Mouse (Mus musculus) megakaryocyte, adult 5-6 weeks (primary cell): ENCODE measurements around the gene Olfr1188. TPM values are rescaled to one million over a fixed set of nuclear protein-coding genes. Genes with fewer than 3 reads are reported as not detected.
"Not testable (repeated sequence)": the region's sequence is repeated elsewhere in the genome, so short reads cannot be mapped to it uniquely, and the experiment has no call there.

Source experiments
- ATAC-seq: 2 replicates; pipeline ENCODE4 v1.8.0; 2016; ENCODE audit warnings: mild to moderate bottlenecking, inconsistent platforms; ENCODE audit not compliant: poor library complexity, severe bottlenecking
- total RNA-seq, 2 experiments: library from RNA; stranded (forward) in 1 of 2; stranded (reverse) in 1 of 2; fragments of 153-499, 151-499 nt in 1 of 2; fragments of 221-1000, 200-1000 nt in 1 of 2; gene quantifications; 2 replicates each; pipeline versions ENCODE4 v1.2.3 to v1.2.4; 2015 to 2017

Gene Olfr1188
- total RNA-seq (2015) (not detected in 2 replicates), total RNA-seq (2017) (not detected in 2 replicates)

GRCm38 (mm10) chr2:88556635-88557034 lies at the start of gene Olfr1188:
Gene Olfr1188, plus strand, starts transcription at chr2:88556935.
- ATAC-seq = no peak

GRCm38 (mm10) chr2:88518251-88518650 lies 38.5 kb upstream of the Olfr1188 start, which contains the start of gene Olfr1186:
Gene Olfr1186, plus strand, starts transcription at chr2:88518551.
- no peak for ATAC-seq

- ATAC-seq = no peak
These were observed 31.0 kb upstream of the Olfr1188 start for GRCm38 (mm10) chr2:88525720-88526119.

- not testable (repeated sequence) for ATAC-seq
These were observed 16.0 kb downstream of the Olfr1188 start for GRCm38 (mm10) chr2:88572696-88573095.

- no peak for ATAC-seq
These were observed 29.4 kb downstream of the Olfr1188 start, which contains the start of gene Olfr1189 for GRCm38 (mm10) chr2:88586154-88586553. Gene Olfr1189, plus strand, starts transcription at chr2:88586454.

Other genes starting within 250 kb of the Olfr1188 start
- gene Olfr1174-ps, start 241.8 kb upstream of the Olfr1188 start, total RNA-seq (2015) = not detected in 2 replicates
- gene Olfr1174-ps, start 241.8 kb upstream of the Olfr1188 start, total RNA-seq (2017) = not detected in 2 replicates
- gene Olfr1175-ps, start 229.7 kb upstream of the Olfr1188 start, total RNA-seq (2015) = not detected in 2 replicates
- gene Olfr1175-ps, start 229.7 kb upstream of the Olfr1188 start, total RNA-seq (2017) = not detected in 2 replicates
- not detected in 2 replicates for gene Olfr1176, start 220.2 kb upstream of the Olfr1188 start, total RNA-seq (2015)
- not detected in 2 replicates for gene Olfr1176, start 220.2 kb upstream of the Olfr1188 start, total RNA-seq (2017)
- not detected in 2 replicates for gene Olfr1177-ps, start 210.4 kb upstream of the Olfr1188 start, total RNA-seq (2015)
- not detected in 2 replicates for gene Olfr1177-ps, start 210.4 kb upstream of the Olfr1188 start, total RNA-seq (2017)
- not detected in 2 replicates for gene Olfr1178, start 169.9 kb upstream of the Olfr1188 start, total RNA-seq (2015)
- not detected in 2 replicates for gene Olfr1178, start 169.9 kb upstream of the Olfr1188 start, total RNA-seq (2017)
- not detected in 2 replicates for gene Olfr1179, start 150.5 kb upstream of the Olfr1188 start, total RNA-seq (2015)
- not detected in 2 replicates for gene Olfr1179, start 150.5 kb upstream of the Olfr1188 start, total RNA-seq (2017)
- gene Olfr1180, start 137.8 kb upstream of the Olfr1188 start, total RNA-seq (2015) = not detected in 2 replicates
- not detected in 2 replicates for gene Olfr1180, start 137.8 kb upstream of the Olfr1188 start, total RNA-seq (2017)
- not detected in 2 replicates for gene Olfr1181, start 130.8 kb upstream of the Olfr1188 start, total RNA-seq (2015)
- gene Olfr1181, start 130.8 kb upstream of the Olfr1188 start, total RNA-seq (2017) = not detected in 2 replicates
- not detected in 2 replicates for gene Gm13757, start 107.8 kb upstream of the Olfr1188 start, total RNA-seq (2015)
- not detected in 2 replicates for gene Gm13757, start 107.8 kb upstream of the Olfr1188 start, total RNA-seq (2017)
- gene Olfr1183, start 102.1 kb upstream of the Olfr1188 start, total RNA-seq (2015) = not detected in 2 replicates
- not detected in 2 replicates for gene Olfr1183, start 102.1 kb upstream of the Olfr1188 start, total RNA-seq (2017)
- not detected in 2 replicates for gene Olfr1184, start 73.3 kb upstream of the Olfr1188 start, total RNA-seq (2015)
- not detected in 2 replicates for gene Olfr1184, start 73.3 kb upstream of the Olfr1188 start, total RNA-seq (2017)
- not detected in 2 replicates for gene Olfr1185-ps1, start 63.6 kb upstream of the Olfr1188 start, total RNA-seq (2015)
- gene Olfr1185-ps1, start 63.6 kb upstream of the Olfr1188 start, total RNA-seq (2017) = not detected in 2 replicates
- not detected in 2 replicates for gene Olfr1186, start 38.4 kb upstream of the Olfr1188 start, total RNA-seq (2015)
- gene Olfr1186, start 38.4 kb upstream of the Olfr1188 start, total RNA-seq (2017) = not detected in 2 replicates
- not detected in 2 replicates for gene Olfr1189, start 29.5 kb downstream of the Olfr1188 start, total RNA-seq (2015)
- not detected in 2 replicates for gene Olfr1189, start 29.5 kb downstream of the Olfr1188 start, total RNA-seq (2017)
- not detected in 2 replicates for gene Olfr1191-ps1, start 83.6 kb downstream of the Olfr1188 start, total RNA-seq (2015)
- not detected in 2 replicates for gene Olfr1191-ps1, start 83.6 kb downstream of the Olfr1188 start, total RNA-seq (2017)
- not detected in 2 replicates for gene Olfr1192-ps1, start 91.6 kb downstream of the Olfr1188 start, total RNA-seq (2015)
- gene Olfr1192-ps1, start 91.6 kb downstream of the Olfr1188 start, total RNA-seq (2017) = not detected in 2 replicates
- not detected in 2 replicates for gene Olfr1193, start 118.7 kb downstream of the Olfr1188 start, total RNA-seq (2015)
- not detected in 2 replicates for gene Olfr1193, start 118.7 kb downstream of the Olfr1188 start, total RNA-seq (2017)
- not detected in 2 replicates for gene Olfr1195, start 132.3 kb downstream of the Olfr1188 start, total RNA-seq (2015)
- not detected in 2 replicates for gene Olfr1195, start 132.3 kb downstream of the Olfr1188 start, total RNA-seq (2017)
- not detected in 2 replicates for gene Olfr1196, start 147.7 kb downstream of the Olfr1188 start, total RNA-seq (2015)
- gene Olfr1196, start 147.7 kb downstream of the Olfr1188 start, total RNA-seq (2017) = not detected in 2 replicates
- gene Olfr1197, start 175.4 kb downstream of the Olfr1188 start, total RNA-seq (2015) = not detected in 2 replicates
- not detected in 2 replicates for gene Olfr1197, start 175.4 kb downstream of the Olfr1188 start, total RNA-seq (2017)
- not detected in 2 replicates for gene Olfr1198, start 194.4 kb downstream of the Olfr1188 start, total RNA-seq (2015)
- not detected in 2 replicates for gene Olfr1198, start 194.4 kb downstream of the Olfr1188 start, total RNA-seq (2017)
- gene Olfr1199, start 203.5 kb downstream of the Olfr1188 start, total RNA-seq (2015) = not detected in 2 replicates
- not detected in 2 replicates for gene Olfr1199, start 203.5 kb downstream of the Olfr1188 start, total RNA-seq (2017)
- gene Olfr1200, start 213.6 kb downstream of the Olfr1188 start, total RNA-seq (2015) = not detected in 2 replicates
- gene Olfr1200, start 213.6 kb downstream of the Olfr1188 start, total RNA-seq (2017) = not detected in 2 replicates
- not detected in 2 replicates for gene Olfr1201, start 236.1 kb downstream of the Olfr1188 start, total RNA-seq (2015)
- not detected in 2 replicates for gene Olfr1201, start 236.1 kb downstream of the Olfr1188 start, total RNA-seq (2017)